Mouse (Mus musculus) myocyte (in vitro differentiated cells): ENCODE data around the gene Pex5. TPM values are rescaled to one million over a fixed set of nuclear protein-coding genes. Genes with fewer than 3 reads are reported as not detected.

ENCODE experiments used
- H3K27me3 ChIP-seq: one replicate; pipeline ENCODE4 v1.6.1; 2011; ENCODE audit not compliant: control insufficient read depth, insufficient read depth, insufficient read length
- H3K36me3 ChIP-seq: one replicate; pipeline ENCODE4 v1.6.1; 2011; ENCODE audit not compliant: control insufficient read depth, insufficient read depth
- H3K4me2 ChIP-seq: one replicate; pipeline ENCODE4 v1.6.1; 2011; ENCODE audit warnings: low read depth, control low read depth
- H3K4me3 ChIP-seq: one replicate; pipeline ENCODE4 v1.5.1; 2011; ENCODE audit warnings: mild to moderate bottlenecking, control low read depth, moderate library complexity
- H3K79me2 ChIP-seq: one replicate; pipeline ENCODE4 v1.6.1; 2011; ENCODE audit not compliant: control insufficient read depth, insufficient read depth
- H3ac ChIP-seq: one replicate; pipeline ENCODE4 v1.6.1; 2011; ENCODE audit not compliant: control insufficient read depth, insufficient read length
- CEBPB ChIP-seq: IDR thresholded peaks from 2 replicates; pipeline ENCODE4 v1.6.1; 2011; ENCODE audit warnings: mild to moderate bottlenecking, moderate library complexity; ENCODE audit not compliant: poor library complexity, insufficient read depth, severe bottlenecking
- E2F4 ChIP-seq: IDR thresholded peaks from one replicate; pipeline ENCODE4 v1.6.1; 2011; ENCODE audit warnings: mild to moderate bottlenecking, control low read depth, moderate library complexity; ENCODE audit not compliant: insufficient read depth
- MAX ChIP-seq: IDR thresholded peaks from one replicate; pipeline ENCODE4 v1.6.1; 2011; ENCODE audit warnings: low read depth, mild to moderate bottlenecking, control low read depth
- MYOD1 ChIP-seq, 3 experiments: IDR thresholded peaks; one replicate each; pipeline ENCODE4 v1.6.1; 2011; ENCODE audit warnings: control low read depth in 2 of 3, low read depth in 2 of 3, mild to moderate bottlenecking in 2 of 3, moderate library complexity in 1 of 3; ENCODE audit not compliant: insufficient read length in 2 of 3, control insufficient read depth in 1 of 3
- MYOG ChIP-seq, 3 experiments: IDR thresholded peaks; one replicate each; pipeline ENCODE4 v1.6.1; 2011; ENCODE audit warnings: control low read depth in 2 of 3, low read depth in 2 of 3, mild to moderate bottlenecking in 2 of 3; ENCODE audit not compliant: insufficient read length in 2 of 3, control insufficient read depth in 1 of 3, insufficient read depth in 1 of 3
- POLR2A ChIP-seq: IDR thresholded peaks from one replicate; pipeline ENCODE4 v1.6.1; 2011; ENCODE audit warnings: low read depth, mild to moderate bottlenecking, control low read depth, moderate library complexity; ENCODE audit not compliant: insufficient read length
- POLR2AphosphoS2 ChIP-seq: IDR thresholded peaks from one replicate; pipeline ENCODE4 v1.6.1; 2011; ENCODE audit warnings: low read depth, control low read depth; ENCODE audit not compliant: insufficient read length
- REST ChIP-seq: IDR thresholded peaks from one replicate; pipeline ENCODE4 v1.6.1; 2011; ENCODE audit warnings: mild to moderate bottlenecking, control low read depth, moderate library complexity; ENCODE audit not compliant: insufficient read depth, insufficient read length
- SRF ChIP-seq: IDR thresholded peaks from one replicate; pipeline ENCODE4 v1.6.1; 2011; ENCODE audit warnings: low read depth; ENCODE audit not compliant: control insufficient read depth, insufficient read length
- TCF12 ChIP-seq: IDR thresholded peaks from one replicate; pipeline ENCODE4 v1.6.1; 2011; ENCODE audit warnings: mild to moderate bottlenecking, control low read depth; ENCODE audit not compliant: poor library complexity, insufficient read depth, severe bottlenecking
- TCF3 ChIP-seq: IDR thresholded peaks from one replicate; pipeline ENCODE4 v1.6.1; 2011; ENCODE audit warnings: low read depth, control low read depth; ENCODE audit not compliant: insufficient read length
- USF1 ChIP-seq: IDR thresholded peaks from one replicate; pipeline ENCODE4 v1.6.1; 2011; ENCODE audit warnings: low read depth, mild to moderate bottlenecking, control low read depth, moderate library complexity
- polyA plus RNA-seq: library from polyadenylated mRNA; unstranded; fragments of >200 nt; fragmentation: generic; extraction: Trizol; gene quantifications from one replicate; pipeline ENCODE4 v1.2.1, GENCODE M21; 2012; ENCODE audit warnings: missing spikeins

The Pex5 gene
- 33.4 TPM for polyA plus RNA-seq

DNA sequence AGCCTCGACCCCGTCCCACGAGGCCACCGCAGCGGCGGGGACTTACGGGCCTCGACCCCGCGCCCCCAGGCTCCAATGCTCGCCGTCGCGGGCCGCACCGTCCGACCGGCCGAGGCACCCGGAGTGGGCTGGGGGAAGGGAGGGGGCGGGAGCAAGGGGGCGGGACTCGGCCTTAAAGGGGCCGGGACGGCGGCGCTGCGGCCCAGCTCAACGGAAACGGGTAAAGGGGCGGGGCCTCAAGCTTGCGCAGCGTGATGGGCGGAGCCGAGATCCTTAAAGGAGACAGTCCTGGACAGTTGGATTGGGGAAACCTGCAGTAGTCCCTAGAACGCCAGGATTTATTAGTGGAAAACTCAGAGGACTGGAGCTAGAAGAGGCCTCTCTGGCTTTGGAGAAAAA is at the start of gene Pex5:
Gene Pex5, minus strand, starts transcription at position 141 of the 399 bp plus-strand sequence.
- H3K4me2 ChIP-seq, result peak within 1 kb of the TSS; percentile 89
- H3K27me3 ChIP-seq, result no peaks in the 10 kb centered on the region
- TF ChIP-seq POLR2A (peak; percentile 64), E2F4 (no peak), TCF3 (no peak)

DNA sequence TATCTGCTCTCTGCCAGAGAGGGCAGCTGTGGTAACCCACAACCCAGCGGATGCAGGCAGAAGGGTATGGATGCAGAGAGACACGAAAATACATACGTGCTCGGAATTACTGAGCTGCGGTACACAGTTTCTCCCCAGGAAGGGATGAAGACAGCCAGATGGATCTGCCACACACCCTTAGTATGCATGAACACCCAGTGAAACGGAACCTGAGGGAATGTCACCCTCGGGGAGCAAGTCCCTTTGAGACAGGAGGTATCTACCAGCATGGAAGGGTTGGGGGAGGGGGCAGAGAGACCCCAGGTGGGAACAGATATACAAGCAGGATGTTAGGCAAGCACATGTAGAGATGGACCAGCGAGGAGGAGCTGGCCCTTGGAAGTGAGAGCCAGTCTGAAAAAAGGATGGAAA is 49.0 kb upstream of the Pex5 start:
- no peaks in the 10 kb centered on the region for H3K79me2 ChIP-seq
- peaks cover 34% of the 10 kb centered on the region for H3K27me3 ChIP-seq
- no peak for TF ChIP-seq E2F4
- TF ChIP-seq MYOD1 (IDR thresholded peaks at IDR 0.05; ENCODE audit: control insufficient read depth in 1 of 3, insufficient read length in 2 of 3, low read depth in 2 of 3), result no peak
- no peak for TF ChIP-seq SRF
- no peak for TF ChIP-seq CEBPB
- TF ChIP-seq REST, result no peak
- no peak for TF ChIP-seq POLR2AphosphoS2
- no peak for TF ChIP-seq TCF12
- no peak for TF ChIP-seq USF1
- no peak for TF ChIP-seq MYOG (IDR thresholded peaks at IDR 0.05; ENCODE audit: control insufficient read depth in 1 of 3, insufficient read depth in 1 of 3, insufficient read length in 2 of 3, low read depth in 2 of 3)
- TF ChIP-seq TCF3, result no peak
- no peak for TF ChIP-seq MAX
- TF ChIP-seq POLR2A, result no peak
- no peak overlapping the region for H3K4me2 ChIP-seq
- no peak overlapping the region for H3ac ChIP-seq
- H3K36me3 ChIP-seq, result no peaks in the 10 kb centered on the region
- H3K4me3 ChIP-seq, result no peak overlapping the region

More for the DNA sequence above, at the start of gene Pex5:
- peak within 1 kb of the TSS; percentile 72 for H3K4me3 ChIP-seq
- H3K79me2 ChIP-seq, result peaks cover 30% of the 10 kb centered on the region
- H3K36me3 ChIP-seq, result peaks cover 15% of the 10 kb centered on the region
- peak within 1 kb of the TSS; percentile 51 for H3ac ChIP-seq

DNA sequence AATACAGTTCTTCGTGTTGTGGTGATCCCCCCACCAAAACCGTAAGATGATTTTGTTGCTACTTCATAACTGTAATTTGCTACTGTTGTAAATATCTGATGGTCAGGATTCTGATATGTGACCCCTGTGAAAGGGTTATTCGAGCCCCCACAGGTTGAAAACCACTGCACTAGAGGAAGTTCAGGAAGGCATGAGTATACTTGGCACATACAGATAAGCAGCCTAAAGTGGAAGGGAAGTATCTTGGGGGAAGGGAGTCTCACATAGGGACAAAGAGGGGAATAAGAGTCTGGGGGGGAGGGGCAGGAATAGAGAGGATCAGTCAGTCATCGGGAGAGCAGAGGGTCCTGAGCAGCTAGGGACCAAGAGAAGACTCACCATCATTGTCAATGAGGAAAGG is 44.5 kb upstream of the Pex5 start:
- H3K4me3 ChIP-seq, result no peak overlapping the region
- no peaks in the 10 kb centered on the region for H3K79me2 ChIP-seq
- peaks cover 35% of the 10 kb centered on the region for H3K27me3 ChIP-seq
- TF ChIP-seq USF1 (no peak), TCF12 (no peak), CEBPB (no peak), POLR2A (no peak), REST (no peak), MYOG (IDR thresholded peaks at IDR 0.05; ENCODE audit: control insufficient read depth in 1 of 3, insufficient read depth in 1 of 3, insufficient read length in 2 of 3, low read depth in 2 of 3) (no peak), SRF (no peak), MYOD1 (IDR thresholded peaks at IDR 0.05; ENCODE audit: control insufficient read depth in 1 of 3, insufficient read length in 2 of 3, low read depth in 2 of 3) (no peak), MAX (no peak), POLR2AphosphoS2 (no peak), E2F4 (no peak)
- no peak overlapping the region for H3ac ChIP-seq
- no peaks in the 10 kb centered on the region for H3K36me3 ChIP-seq
- H3K4me2 ChIP-seq, result no peak overlapping the region

GRCm38 (mm10) chr6:124458505-124458904 is 43.6 kb upstream of the Pex5 start:
- peaks cover 29% of the 10 kb centered on the region for H3K27me3 ChIP-seq
- H3K4me3 ChIP-seq, result no peak overlapping the region
- no peaks in the 10 kb centered on the region for H3K79me2 ChIP-seq
- no peaks in the 10 kb centered on the region for H3K36me3 ChIP-seq
- no peak overlapping the region for H3K4me2 ChIP-seq
- H3ac ChIP-seq, result no peak overlapping the region
- no peak for TF ChIP-seq REST
- TF ChIP-seq SRF, result no peak
- TF ChIP-seq CEBPB, result no peak
- no peak for TF ChIP-seq TCF3
- no peak for TF ChIP-seq POLR2A
- TF ChIP-seq MAX, result no peak
- TF ChIP-seq POLR2AphosphoS2, result no peak
- TF ChIP-seq MYOD1 (IDR thresholded peaks at IDR 0.05; ENCODE audit: control insufficient read depth in 1 of 3, insufficient read length in 2 of 3, low read depth in 2 of 3), result no peak
- no peak for TF ChIP-seq USF1
- no peak for TF ChIP-seq E2F4
- no peak for TF ChIP-seq TCF12
- TF ChIP-seq MYOG (IDR thresholded peaks at IDR 0.05; ENCODE audit: control insufficient read depth in 1 of 3, insufficient read depth in 1 of 3, insufficient read length in 2 of 3, low read depth in 2 of 3), result no peak

- no peak overlapping the region for H3K4me2 ChIP-seq
- no peak overlapping the region for H3ac ChIP-seq
- no peak overlapping the region for H3K4me3 ChIP-seq
- no peaks in the 10 kb centered on the region for H3K36me3 ChIP-seq
- peaks cover 29% of the 10 kb centered on the region for H3K27me3 ChIP-seq
- no peaks in the 10 kb centered on the region for H3K79me2 ChIP-seq
- TF ChIP-seq POLR2A (no peak), TCF3 (no peak), USF1 (no peak), MAX (no peak), CEBPB (no peak), POLR2AphosphoS2 (no peak), E2F4 (no peak), TCF12 (no peak), SRF (no peak), MYOG (IDR thresholded peaks at IDR 0.05; ENCODE audit: control insufficient read depth in 1 of 3, insufficient read depth in 1 of 3, insufficient read length in 2 of 3, low read depth in 2 of 3) (no peak), MYOD1 (IDR thresholded peaks at IDR 0.05; ENCODE audit: control insufficient read depth in 1 of 3, insufficient read length in 2 of 3, low read depth in 2 of 3) (no peak), REST (no peak)
Measured at GRCm38 (mm10) chr6:124457827-124458226, 43.0 kb upstream of the Pex5 start.
